Mouse (Mus musculus) Patski (cell line): ENCODE data around the gene Tmem121b. TPM values are rescaled to one million over a fixed set of nuclear protein-coding genes. Genes with fewer than 3 reads are reported as not detected.

Experiments
- ATAC-seq: fragments of 100-300 bp; one replicate; pipeline ENCODE4 v1.8.0; 2021
- CTCF ChIA-PET: fragments of 350-600 bp; sonication (Branson Sonifier 250); formaldehyde crosslinking; loops from one replicate; lab custom pipeline; 2022; ENCODE audit warnings: inconsistent platforms; lab: Charles Lee
- POLR2A ChIA-PET: fragments of 350-600 bp; sonication (Branson Sonifier 250); formaldehyde crosslinking; loops from one replicate; lab custom pipeline; 2022; ENCODE audit warnings: antibody characterized with exemption, inconsistent platforms; lab: Charles Lee
- DNase-seq: peaks from one replicate; pipeline ENCODE4 v3.0.0-alpha.2; 2011; ENCODE audit warnings: low read depth, low spot score
- H3K27me3 ChIP-seq: fragments of 371-371 bp; one replicate; pipeline ENCODE4 v1.5.1; 2021
- CTCF ChIP-seq: fragments of 100-300 bp; IDR thresholded peaks from one replicate; pipeline ENCODE4 v1.5.1; 2021
- in situ Hi-C: fragments of 300-500 bp; cut with MboI; formaldehyde crosslinking; loops from 3 replicates; pipeline ENCODE4 v1.11.1; 2018; ENCODE audit warnings: low pct_unique_long_range_greater_than_20kb, mixed read lengths
- polyA plus RNA-seq: library from polyadenylated mRNA; unstranded; gene quantifications from one replicate; pipeline ENCODE4 v1.2.3, GENCODE M21; 2021

Tmem121b gene
- 0.51 TPM for polyA plus RNA-seq

GRCm38 (mm10) chr6:120493374-120494181 is at the start of gene Tmem121b:
Gene Tmem121b (minus strand): TSS chr6:120493807.
- peaks cover 12% of the 10 kb centered on the region for H3K27me3 ChIP-seq
- ChIA-PET POLR2A (interaction anchor here (0.9 kb wide), 1 partner anchor 11 kb away, joined by 3 read pairs; no protein-coding TSS in a partner anchor), CTCF (interaction anchor here (3.2 kb wide), 1 partner anchor 10 kb away, joined by 9 read pairs; no protein-coding TSS in a partner anchor)
- no peak for DNase-seq
- in situ Hi-C loops, result no loop called here
- peak; percentile 61 for ATAC-seq
- TF ChIP-seq CTCF, result no peak

- CTCF ChIA-PET, result interaction anchor here (1.6 kb wide), 1 partner anchor 132 kb away, joined by 6 read pairs; no protein-coding TSS in a partner anchor
- ATAC-seq (no peak), DNase-seq (no peak)
- peak; percentile 53 for TF ChIP-seq CTCF
- in situ Hi-C loops, result no loop called here
- POLR2A ChIA-PET, result interaction anchor here (0.7 kb wide), 2 partner anchors 129 to 229 kb away, joined by 3 to 4 read pairs; no protein-coding TSS in a partner anchor
- peaks cover 12% of the 10 kb centered on the region for H3K27me3 ChIP-seq
Observed at GRCm38 (mm10) chr6:120542061-120542460, 48.5 kb upstream of the Tmem121b start.

DNA sequence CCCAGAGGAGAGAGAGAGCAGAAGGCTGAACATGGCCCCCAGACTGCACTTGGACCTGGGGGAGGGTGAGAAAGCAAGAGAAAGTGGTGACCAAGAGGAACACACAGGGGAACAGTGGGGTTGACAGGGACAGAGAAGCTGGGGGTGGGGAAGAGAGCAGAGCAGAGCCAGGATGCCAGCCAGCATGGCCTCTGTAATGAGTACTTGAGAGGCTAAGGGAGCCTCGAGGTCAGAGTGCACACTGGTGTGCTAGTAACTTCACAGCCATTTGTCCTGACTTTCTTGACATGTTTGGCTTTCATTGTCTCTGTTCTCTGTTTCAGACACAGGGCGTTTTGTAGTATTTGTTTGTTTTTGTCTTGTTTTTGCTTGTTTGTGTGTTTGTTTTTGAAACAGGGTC is 47.8 kb upstream of the Tmem121b start:
- ChIA-PET CTCF (interaction anchor here (1.6 kb wide), 1 partner anchor 133 kb away, joined by 6 read pairs; no protein-coding TSS in a partner anchor), POLR2A (no interaction called here)
- TF ChIP-seq CTCF, result no peak
- H3K27me3 ChIP-seq, result peaks cover 7% of the 10 kb centered on the region
- no peak for ATAC-seq
- in situ Hi-C loops, result no loop called here
- DNase-seq, result no peak

DNA sequence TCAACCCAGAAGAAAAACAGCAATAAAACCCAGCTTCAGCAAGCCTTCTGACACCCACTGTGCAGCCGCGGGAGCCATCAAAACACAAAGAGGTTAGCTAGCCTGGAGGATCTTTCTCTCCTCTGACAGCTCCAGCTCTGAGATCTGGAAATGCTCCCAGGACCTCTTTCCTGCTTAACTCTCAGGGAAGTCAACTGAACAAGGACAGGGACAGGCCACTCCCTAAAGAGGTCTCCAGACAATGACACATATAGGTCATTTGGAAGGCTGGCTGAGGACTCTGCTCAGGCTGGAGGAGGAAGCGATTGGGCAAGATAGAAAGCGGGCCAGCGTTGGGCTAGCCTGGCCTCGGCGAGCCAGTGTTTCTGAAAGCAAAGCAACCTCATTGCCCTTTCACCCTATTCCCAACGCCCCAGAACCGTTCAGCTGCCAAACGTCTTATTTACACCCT is 46.2 kb upstream of the Tmem121b start:
- in situ Hi-C loops, result loop anchor here (5.0 kb wide), 2 partner anchors 132 to 197 kb away; no protein-coding TSS in a partner anchor

DNA sequence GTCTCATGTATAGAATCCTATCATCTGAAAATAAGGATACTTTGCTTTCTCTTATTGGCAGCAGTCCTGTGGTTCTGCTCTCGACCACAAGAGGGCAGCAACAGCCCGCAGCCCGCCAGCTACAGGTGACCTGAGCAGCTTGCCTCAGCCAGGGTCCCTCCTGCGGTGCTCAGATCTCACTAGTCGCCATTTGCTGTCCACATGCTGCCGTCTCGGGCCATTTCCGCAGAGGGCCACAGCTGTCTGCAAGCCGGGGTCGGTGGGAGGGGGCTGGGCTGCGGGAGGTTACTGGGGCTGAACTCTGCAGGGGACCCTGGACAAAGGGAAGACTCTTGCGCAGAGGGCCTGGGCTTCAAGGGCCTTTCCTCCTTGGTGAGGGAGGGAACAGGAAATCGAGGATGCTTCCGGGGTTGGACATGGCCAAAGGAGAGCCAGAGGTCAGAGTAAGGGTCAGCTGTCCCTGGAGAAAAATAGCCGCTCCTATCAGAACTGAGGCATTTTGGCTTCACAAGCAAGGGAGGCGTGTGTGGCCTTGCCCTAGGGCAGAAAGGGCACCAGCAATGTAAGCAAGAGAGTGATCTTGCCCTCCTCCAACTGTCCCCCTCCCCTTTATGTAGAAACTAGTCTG is 45.6 kb upstream of the Tmem121b start:
- DNase-seq, result no peak
- TF ChIP-seq CTCF, result peak; percentile 99
- peaks cover 17% of the 10 kb centered on the region for H3K27me3 ChIP-seq
- POLR2A ChIA-PET, result no interaction called here
- ATAC-seq, result peak; percentile 89
- in situ Hi-C loops, result loop anchor here (5.0 kb wide), 2 partner anchors 133 to 198 kb away; no protein-coding TSS in a partner anchor
- CTCF ChIA-PET, result interaction anchor here (0.8 to 1.7 kb wide), 3 partner anchors 43 to 136 kb away, joined by 3 to 9 read pairs (median 5); no protein-coding TSS in a partner anchor

More for the DNA sequence above, 46.2 kb upstream of the Tmem121b start:
- ChIA-PET CTCF (interaction anchor here (0.8 to 1.7 kb wide), 4 partner anchors 44 to 240 kb away, joined by 3 to 9 read pairs (median 4); no protein-coding TSS in a partner anchor), POLR2A (no interaction called here)
- peaks cover 11% of the 10 kb centered on the region for H3K27me3 ChIP-seq
- ATAC-seq (no peak), DNase-seq (no peak)
- no peak for TF ChIP-seq CTCF

DNA sequence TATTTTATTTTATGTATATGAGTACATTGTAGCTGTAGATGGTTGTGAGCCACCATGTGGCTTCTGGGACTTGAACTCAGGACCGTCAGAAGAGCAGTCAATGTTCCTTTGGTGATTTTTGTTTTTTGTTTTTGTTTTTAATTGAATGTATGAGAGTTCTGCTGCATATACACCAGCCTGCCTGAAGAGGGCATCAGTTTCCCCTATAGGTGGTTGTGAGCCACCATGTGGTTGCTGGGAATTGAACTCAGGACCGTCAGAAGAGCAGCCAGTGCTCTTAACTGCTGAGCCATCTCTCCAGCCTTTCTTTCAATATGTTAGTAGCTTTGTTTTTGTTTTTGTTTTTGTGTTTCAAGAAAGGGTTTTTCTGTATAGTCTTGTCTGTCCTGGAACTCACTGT is 42.7 kb upstream of the Tmem121b start:
- POLR2A ChIA-PET, result no interaction called here
- in situ Hi-C loops, result loop anchor here (5.0 kb wide), 2 partner anchors 136 to 201 kb away; no protein-coding TSS in a partner anchor
- DNase-seq, result no peak
- TF ChIP-seq CTCF, result no peak
- ATAC-seq, result no peak
- peaks cover 26% of the 10 kb centered on the region for H3K27me3 ChIP-seq
- CTCF ChIA-PET, result interaction anchor here (1.2 to 1.5 kb wide), 2 partner anchors 18 to 54 kb away, joined by 3 to 4 read pairs; no protein-coding TSS in a partner anchor

DNA sequence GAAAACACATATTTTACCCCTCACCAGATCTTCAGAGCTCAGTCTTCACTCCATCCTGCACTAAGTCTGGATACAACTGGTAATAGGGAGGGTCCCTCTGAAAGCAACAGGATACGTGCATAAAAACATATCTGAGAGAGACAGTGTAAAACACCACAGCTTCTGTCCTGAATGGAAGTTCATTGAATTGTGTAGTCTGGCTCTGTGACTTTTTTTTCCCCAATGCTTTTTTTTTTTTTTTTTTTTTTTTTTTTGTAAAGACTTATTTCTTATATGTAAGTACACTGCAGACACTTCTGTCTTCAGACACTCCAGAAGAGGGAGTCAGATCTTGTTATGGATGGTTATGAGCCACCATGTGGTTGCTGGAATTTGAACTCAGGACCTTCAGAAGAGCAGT is 39.0 kb upstream of the Tmem121b start:
- ChIA-PET POLR2A (interaction anchor here (0.6 to 0.7 kb wide), 4 partner anchors 43 to 416 kb away, joined by 3 to 6 read pairs (median 3); no protein-coding TSS in a partner anchor), CTCF (interaction anchor here (1.4 kb wide), 1 partner anchor 18 kb away, joined by 3 read pairs; no protein-coding TSS in a partner anchor)
- no peak for ATAC-seq

GRCm38 (mm10) chr6:120531020-120531965 is 37.7 kb upstream of the Tmem121b start, which contains the start of gene Hdhd5:
Gene Hdhd5 (minus strand): TSS chr6:120531319.
- TF ChIP-seq CTCF, result no peak
- POLR2A ChIA-PET, result interaction anchor here (0.6 kb wide), 1 partner anchor 170 kb away, joined by 3 read pairs; no protein-coding TSS in a partner anchor
- peak; percentile 95 for ATAC-seq
- CTCF ChIA-PET, result interaction anchor here (0.9 to 1.4 kb wide), 2 partner anchors 17 to 144 kb away, joined by 3 read pairs; no protein-coding TSS in a partner anchor
- H3K27me3 ChIP-seq, result peaks cover 22% of the 10 kb centered on the region
- in situ Hi-C loops, result no loop called here
- DNase-seq, result peak; percentile 48

More for the DNA sequence above, 39.0 kb upstream of the Tmem121b start:
- in situ Hi-C loops, result no loop called here
- peaks cover 22% of the 10 kb centered on the region for H3K27me3 ChIP-seq
- no peak for DNase-seq
- TF ChIP-seq CTCF, result no peak

DNA sequence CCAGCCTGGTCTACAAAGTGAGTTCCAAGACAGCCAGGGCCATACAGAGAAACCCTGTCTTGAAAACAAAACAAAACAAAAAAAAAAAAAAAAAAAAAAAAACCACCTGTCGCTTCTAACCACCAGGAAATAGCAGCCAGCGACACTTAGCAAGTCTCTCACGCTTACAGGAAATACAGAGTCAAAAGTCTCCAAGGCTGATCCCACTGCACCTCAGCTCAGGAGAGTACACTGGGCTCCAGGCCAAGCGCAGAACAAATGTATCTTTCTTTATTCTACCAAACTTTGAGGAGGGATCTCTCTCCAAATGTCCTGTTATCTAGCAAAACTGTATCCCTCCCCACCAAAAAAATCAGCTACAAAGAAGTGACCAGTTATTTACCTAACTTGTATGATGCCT is 35.5 kb upstream of the Tmem121b start:
- DNase-seq, result no peak
- ChIA-PET CTCF (interaction anchor here (1.4 to 1.7 kb wide), 2 partner anchors 34 to 46 kb away, joined by 3 to 5 read pairs; no protein-coding TSS in a partner anchor), POLR2A (interaction anchor here (0.6 kb wide), 1 partner anchor 197 kb away, joined by 3 read pairs; no protein-coding TSS in a partner anchor)
- peaks cover 10% of the 10 kb centered on the region for H3K27me3 ChIP-seq
- in situ Hi-C loops, result no loop called here
- no peak for TF ChIP-seq CTCF
- no peak for ATAC-seq
